ENCODE assay signal across 13 mouse cellular contexts in the genomic region with DNA sequence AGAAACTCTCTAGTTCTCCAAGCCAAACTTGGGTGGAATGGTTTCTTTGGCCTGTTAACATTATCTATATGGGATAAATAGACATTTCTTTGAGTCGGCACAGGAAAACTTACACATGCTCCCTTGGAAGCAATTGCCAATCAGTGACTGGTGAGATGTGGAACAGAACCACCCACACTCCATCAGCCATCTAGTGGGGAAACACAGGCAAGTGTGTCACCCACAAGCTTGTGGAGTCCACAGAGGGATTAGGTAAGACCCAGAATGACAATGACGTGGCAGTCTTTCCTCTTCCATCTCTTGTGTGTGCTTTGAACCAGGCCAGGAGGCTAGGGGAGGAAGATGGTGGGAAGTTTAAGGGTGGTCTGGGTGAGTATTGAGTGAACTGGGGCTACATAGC.
DNase-seq lines count a peak whose midpoint lies in the region.
"Had no signal": no experiment of that assay in that cellular context is flagged by ENCODE, and none has a peak within 500 bp of the region (broad histone marks: within the 10 kb centered on the region; RNA-seq: fewer than 3 reads in every experiment).

No protein-coding gene starts in this region.

- intact Hi-C loops in left cerebral cortex, postnatal 10 days (cut with DNase I), result no loop called here

- DNase-seq in frontal cortex, postnatal 36 days (ENCODE audit: low spot score in 2 of 2), result peak; percentile 15 to 19
- no peak for DNase-seq in frontal cortex, postnatal 14 days (ENCODE audit: low spot score in 2 of 2)
- DNase-seq in left cerebral cortex, adult 11 months (ENCODE audit: low spot score), result peak; percentile 4
- no peak for DNase-seq in left cerebral cortex, postnatal 10 days (ENCODE audit: extremely low spot score in 1 of 2, low spot score in 2 of 2)
- DNase-seq in brain, adult 2 months (ENCODE audit: low read depth, low spot score), result peak; percentile 62
- peak; percentile 75 for DNase-seq in layer of hippocampus, adult 9-11 months
- DNase-seq in spleen, postnatal 14 days (ENCODE audit: low spot score in 2 of 2), result no peak
- DNase-seq: adrenal gland, postnatal 14 days; cerebellum, adult 2 months; cerebellum, postnatal 10 days; gastrocnemius, postnatal 10 days; heart, adult 18-20 months; heart, postnatal 14 days had no signal

Comparison
In these comparisons a context has a peak if more than half of its experiments do, and no peak if none do; other contexts are left out.
1. DNase-seq: peak in frontal cortex, postnatal 36 days (2 of 2), left cerebral cortex, adult 11 months (single experiment), brain, adult 2 months (single experiment) and layer of hippocampus, adult 9-11 months (single experiment); none in frontal cortex, postnatal 14 days (0 of 2), left cerebral cortex, postnatal 10 days (0 of 2) and spleen, postnatal 14 days (0 of 2).